Mouse (Mus musculus) kidney, adult 2 months (tissue): ENCODE measurements around the gene Nav3. TPM values are rescaled to one million over a fixed set of nuclear protein-coding genes. Genes with fewer than 3 reads are reported as not detected.

Experiments
- DNase-seq: peaks from one replicate; pipeline ENCODE4 v3.0.0; 2021
- H3K27ac ChIP-seq: fragments of 200-500 bp; 2 replicates; pipeline ENCODE4 v1.5.1; 2012; ENCODE audit warnings: low read depth, low read length, control low read depth, inconsistent platforms; ENCODE audit not compliant: insufficient read depth
- H3K27me3 ChIP-seq: fragments of 200-500 bp; replicated peaks from 2 replicates; pipeline ENCODE4 v1.6.1; 2012; ENCODE audit warnings: mild to moderate bottlenecking, moderate library complexity, low read length, inconsistent platforms; ENCODE audit not compliant: control insufficient read depth, insufficient read depth
- H3K36me3 ChIP-seq: fragments of 200-500 bp; 2 replicates; pipeline ENCODE4 v1.6.1; 2012; ENCODE audit warnings: mild to moderate bottlenecking, moderate library complexity, low read length, inconsistent platforms; ENCODE audit not compliant: control insufficient read depth, insufficient read depth
- H3K4me1 ChIP-seq: fragments of 200-500 bp; 2 replicates; pipeline ENCODE4 v1.6.1; 2011; ENCODE audit warnings: low read length; ENCODE audit not compliant: control insufficient read depth, insufficient read depth
- H3K4me3 ChIP-seq: fragments of 200-500 bp; 2 replicates; pipeline ENCODE4 v1.5.1; 2011; ENCODE audit warnings: mild to moderate bottlenecking, low read depth, low read length, control low read depth; ENCODE audit not compliant: insufficient read depth
- CTCF ChIP-seq: fragments of 200-500 bp; conservative IDR thresholded peaks from 2 replicates; pipeline ENCODE4 v1.5.1; 2011; ENCODE audit warnings: low read depth, mild to moderate bottlenecking, control low read depth, low read length, moderate library complexity, mixed read lengths; ENCODE audit not compliant: insufficient read depth, insufficient read length
- POLR2A ChIP-seq: fragments of 200-500 bp; IDR thresholded peaks from one replicate; pipeline ENCODE4 v1.6.1; 2011; ENCODE audit warnings: low read depth, low read length, control low read depth
- WGBS: fragments of 180-500 bp; shearing (Covaris S2); methylation state at CpG from one replicate; pipeline ENCODE4 v1.1.7; 2018; 5-methylcytosine and 5-hydroxymethylcytosine counted together
- polyA plus RNA-seq: library from polyadenylated mRNA; depleted of rRNA; stranded (reverse); fragments of >200 nt; gene quantifications from 2 replicates; pipeline ENCODE4 v1.2.3, GENCODE M21; 2012; rRNA removed

The Nav3 gene
- polyA plus RNA-seq: 1.8 and 2.8 TPM in 2 replicates

GRCm38 (mm10) chr10:110455838-110456493 lies at the start of gene Nav3:
TSS of gene Nav3 (minus strand) at chr10:110456204.
- Histone ChIP-seq H3K27ac (no peak within 1 kb of the TSS), H3K4me1 (no peaks in the 10 kb centered on the region), H3K27me3 (0 out of 2 replicates have a peak, but pooled peaks cover 2% of the 10 kb centered on the region), H3K4me3 (peak within 1 kb of the TSS; percentile 57), H3K36me3 (no peaks in the 10 kb centered on the region)
- under 1% methylated on average over 44 of the region's 50 CpGs for WGBS
- TF ChIP-seq CTCF (peak; percentile 30), POLR2A (no peak)
- DNase-seq: peak; percentile 47

DNA sequence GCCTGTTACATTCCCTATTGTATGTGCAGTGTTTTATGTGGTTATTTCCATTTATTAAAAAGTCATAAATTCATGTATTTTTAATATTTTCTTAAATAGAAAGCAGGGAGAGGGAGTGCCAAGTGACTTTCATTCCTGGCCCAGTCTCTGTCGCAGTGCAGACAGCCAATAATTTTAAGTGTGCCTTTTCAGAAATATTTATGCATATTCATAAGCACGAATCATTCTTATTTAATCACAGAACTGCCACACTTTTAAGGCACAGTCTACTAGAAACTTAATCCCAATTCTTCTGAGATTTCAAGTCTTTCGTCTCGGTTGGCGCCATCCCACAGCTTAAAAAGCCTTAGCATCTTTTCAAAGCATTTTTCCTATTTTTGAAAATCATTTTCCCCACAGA lies 29.3 kb upstream of the Nav3 start:
- H3K4me1 ChIP-seq: no peaks in the 10 kb centered on the region
- no peaks in the 10 kb centered on the region for H3K27me3 ChIP-seq
- WGBS: 83% methylated on average over 5 of the region's 5 CpGs
- TF ChIP-seq POLR2A (no peak), CTCF (no peak)
- H3K27ac ChIP-seq: no peak overlapping the region
- no peak for DNase-seq
- no peaks in the 10 kb centered on the region for H3K36me3 ChIP-seq
- H3K4me3 ChIP-seq: no peak overlapping the region

GRCm38 (mm10) chr10:110484822-110485221 lies 28.8 kb upstream of the Nav3 start:
- no peak for DNase-seq
- TF ChIP-seq POLR2A (no peak), CTCF (no peak)
- Histone ChIP-seq H3K27me3 (no peaks in the 10 kb centered on the region), H3K27ac (no peak overlapping the region), H3K4me3 (no peak overlapping the region), H3K36me3 (no peaks in the 10 kb centered on the region), H3K4me1 (no peaks in the 10 kb centered on the region)
- 40% methylated on average over 8 of the region's 8 CpGs for WGBS

DNA sequence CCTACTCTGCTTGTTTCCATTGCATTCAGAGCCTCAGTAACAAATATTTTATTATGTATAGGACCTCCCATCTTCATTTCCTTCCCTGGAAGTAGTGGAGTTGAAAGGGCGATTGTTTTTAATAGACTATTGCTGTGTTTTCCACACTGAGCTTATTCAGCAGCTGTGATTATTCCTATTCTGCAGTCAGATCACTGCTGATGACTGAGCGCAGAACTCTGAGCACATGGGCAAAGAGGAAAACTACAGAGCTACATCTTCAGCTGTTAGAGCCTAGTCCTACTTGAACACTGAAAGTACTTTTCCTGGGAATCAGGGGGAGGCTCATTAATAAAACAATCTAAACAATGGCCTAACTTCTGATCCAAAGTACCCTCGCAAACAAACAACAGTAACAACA lies 23.2 kb upstream of the Nav3 start:
- Histone ChIP-seq H3K27me3 (no peaks in the 10 kb centered on the region), H3K36me3 (no peaks in the 10 kb centered on the region), H3K4me3 (no peak overlapping the region), H3K27ac (no peak overlapping the region), H3K4me1 (no peaks in the 10 kb centered on the region)
- WGBS: 88% methylated on average over 3 of the region's 3 CpGs
- no peak for TF ChIP-seq CTCF
- TF ChIP-seq POLR2A: no peak
- DNase-seq: no peak

DNA sequence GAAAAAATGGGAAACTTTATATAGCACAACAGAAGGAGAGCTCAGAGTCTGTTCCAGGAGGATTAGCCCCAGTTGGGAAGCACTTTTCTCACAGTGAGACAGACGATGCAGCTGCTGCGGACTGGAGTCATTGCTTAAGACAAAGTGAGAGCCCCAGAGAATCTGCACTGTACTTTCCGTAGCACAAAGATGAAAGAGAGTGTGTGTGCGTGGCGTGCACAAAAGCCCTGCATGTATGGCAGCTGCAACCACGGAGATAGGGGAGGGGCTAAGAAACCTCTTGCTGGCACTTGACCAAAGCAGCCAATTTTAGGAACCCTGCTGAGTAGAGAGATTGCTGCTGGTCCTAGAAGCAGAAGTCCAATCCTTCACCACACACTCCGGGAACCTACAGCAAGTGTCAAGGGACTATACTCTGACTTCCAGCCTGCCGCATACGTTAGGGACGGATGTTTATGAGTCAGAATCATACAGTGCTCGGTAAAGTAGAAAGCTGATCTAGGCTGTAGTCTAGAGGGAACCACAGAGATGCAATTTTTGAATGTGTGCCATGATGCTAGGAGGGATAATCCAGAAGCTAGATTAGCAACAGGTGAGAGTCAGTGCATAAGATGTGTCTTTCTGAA lies 21.8 kb upstream of the Nav3 start:
- TF ChIP-seq CTCF: no peak
- TF ChIP-seq POLR2A: no peak
- Histone ChIP-seq H3K27me3 (no peaks in the 10 kb centered on the region), H3K4me1 (no peaks in the 10 kb centered on the region), H3K36me3 (no peaks in the 10 kb centered on the region), H3K4me3 (no peak overlapping the region), H3K27ac (no peak overlapping the region)
- 76% methylated on average over 11 of the region's 11 CpGs for WGBS
- DNase-seq: no peak

- no peak for DNase-seq
- H3K27me3 ChIP-seq: no peaks in the 10 kb centered on the region
- no peak overlapping the region for H3K27ac ChIP-seq
- H3K4me1 ChIP-seq: no peaks in the 10 kb centered on the region
- 60% methylated on average over 1 of the region's 1 CpGs for WGBS
- no peaks in the 10 kb centered on the region for H3K36me3 ChIP-seq
- H3K4me3 ChIP-seq: no peak overlapping the region
- TF ChIP-seq CTCF: no peak
- no peak for TF ChIP-seq POLR2A
Measured at GRCm38 (mm10) chr10:110474107-110474506, 18.1 kb upstream of the Nav3 start.

DNA sequence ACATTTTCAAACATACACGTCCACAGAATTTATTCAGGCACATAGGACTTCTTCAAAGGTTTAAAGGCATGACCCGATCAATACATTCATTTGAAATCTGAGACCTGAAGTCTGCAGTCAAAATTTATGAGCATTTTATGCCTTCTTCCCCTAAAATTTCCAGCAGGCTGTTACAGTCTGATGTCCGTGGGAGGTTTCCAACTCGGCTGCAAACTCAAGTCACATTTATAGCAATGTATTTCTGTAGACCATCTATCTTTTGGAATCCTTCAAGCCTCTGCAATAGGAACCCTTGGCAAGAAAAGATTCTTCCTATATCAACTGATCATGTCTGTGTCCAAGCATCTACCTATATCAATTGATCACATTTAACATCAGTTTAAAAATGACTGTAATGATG lies 13.4 kb upstream of the Nav3 start:
- TF ChIP-seq POLR2A (no peak), CTCF (no peak)
- WGBS: 42% methylated on average over 4 of the region's 4 CpGs
- Histone ChIP-seq H3K4me1 (no peaks in the 10 kb centered on the region), H3K4me3 (no peak overlapping the region), H3K27me3 (no peaks in the 10 kb centered on the region), H3K27ac (no peak overlapping the region), H3K36me3 (no peaks in the 10 kb centered on the region)
- DNase-seq: no peak
